Mouse (Mus musculus): ENCODE measurements around the gene Nhlh1. TPM values are rescaled to one million over a fixed set of nuclear protein-coding genes. Genes with fewer than 3 reads are reported as not detected.

Gene Nhlh1
- polyA plus RNA-seq (2017; shearing (Covaris generic)), result not detected

DNA sequence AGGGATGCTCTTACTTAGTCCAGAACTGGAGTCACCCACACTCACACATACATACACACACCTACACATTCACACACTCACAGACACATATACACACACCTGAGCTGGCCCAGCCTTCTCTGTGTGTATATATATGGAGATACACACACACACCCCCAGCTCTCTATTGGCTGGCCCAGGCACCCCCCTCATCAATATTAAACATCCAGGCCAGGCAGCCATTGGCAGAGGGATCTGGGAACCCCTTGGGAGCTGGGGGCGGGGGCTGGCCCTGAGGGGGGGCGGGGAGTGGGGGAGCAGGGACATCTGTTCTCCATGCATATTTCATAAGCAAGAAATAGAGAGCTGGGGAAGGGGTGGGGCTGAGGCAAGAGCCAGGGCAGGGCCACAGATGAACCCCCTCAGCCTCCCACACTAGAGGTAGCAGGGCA is at the start of gene Nhlh1:
Gene Nhlh1 (minus strand): TSS at position 83 of the 431 bp plus-strand sequence.

DNA sequence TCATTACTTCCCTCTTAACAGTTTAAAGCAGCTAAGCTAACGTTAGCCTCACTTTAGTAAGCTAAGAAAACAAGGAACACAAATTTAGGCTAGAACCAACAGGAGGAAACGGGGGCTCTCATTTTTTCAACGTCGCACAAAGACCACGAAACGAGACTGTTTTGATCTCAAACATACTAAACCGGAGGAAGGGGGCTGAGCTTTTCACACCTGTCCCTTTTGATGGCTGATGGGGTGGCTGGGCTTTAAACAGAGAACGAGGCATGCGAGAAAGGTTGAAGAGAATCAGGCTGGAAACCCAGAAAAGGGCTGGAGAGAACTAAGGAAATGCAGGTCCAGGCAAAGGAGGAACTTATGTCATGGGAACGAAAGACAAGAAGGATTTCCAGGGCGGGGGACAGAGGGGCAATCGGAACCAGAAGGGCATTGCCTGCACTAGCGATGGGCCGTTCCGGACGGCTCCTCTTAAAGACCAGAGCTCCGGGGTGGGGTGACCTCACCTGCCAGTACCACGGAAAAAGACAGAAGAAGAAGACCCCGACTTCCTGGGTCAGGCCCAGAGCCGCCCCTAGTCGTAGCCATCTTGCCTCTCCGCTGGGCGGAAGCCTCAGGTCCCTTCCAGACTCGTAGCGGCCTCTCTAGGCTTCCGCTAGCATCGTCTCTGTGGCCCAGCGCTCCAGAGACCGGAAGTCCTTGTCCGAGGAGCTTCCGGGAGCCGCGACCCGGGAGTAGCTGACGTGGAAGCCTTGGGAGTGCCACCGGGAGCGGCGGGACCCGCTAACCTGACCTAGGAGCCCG is 24.9 kb upstream of the Nhlh1 start, which contains the start of the genes Copa and Ncstn:
Gene Copa (plus strand): TSS at position 429 of the 798 bp plus-strand sequence.
Gene Ncstn (minus strand): TSS at position 695 of the 798 bp plus-strand sequence.

DNA sequence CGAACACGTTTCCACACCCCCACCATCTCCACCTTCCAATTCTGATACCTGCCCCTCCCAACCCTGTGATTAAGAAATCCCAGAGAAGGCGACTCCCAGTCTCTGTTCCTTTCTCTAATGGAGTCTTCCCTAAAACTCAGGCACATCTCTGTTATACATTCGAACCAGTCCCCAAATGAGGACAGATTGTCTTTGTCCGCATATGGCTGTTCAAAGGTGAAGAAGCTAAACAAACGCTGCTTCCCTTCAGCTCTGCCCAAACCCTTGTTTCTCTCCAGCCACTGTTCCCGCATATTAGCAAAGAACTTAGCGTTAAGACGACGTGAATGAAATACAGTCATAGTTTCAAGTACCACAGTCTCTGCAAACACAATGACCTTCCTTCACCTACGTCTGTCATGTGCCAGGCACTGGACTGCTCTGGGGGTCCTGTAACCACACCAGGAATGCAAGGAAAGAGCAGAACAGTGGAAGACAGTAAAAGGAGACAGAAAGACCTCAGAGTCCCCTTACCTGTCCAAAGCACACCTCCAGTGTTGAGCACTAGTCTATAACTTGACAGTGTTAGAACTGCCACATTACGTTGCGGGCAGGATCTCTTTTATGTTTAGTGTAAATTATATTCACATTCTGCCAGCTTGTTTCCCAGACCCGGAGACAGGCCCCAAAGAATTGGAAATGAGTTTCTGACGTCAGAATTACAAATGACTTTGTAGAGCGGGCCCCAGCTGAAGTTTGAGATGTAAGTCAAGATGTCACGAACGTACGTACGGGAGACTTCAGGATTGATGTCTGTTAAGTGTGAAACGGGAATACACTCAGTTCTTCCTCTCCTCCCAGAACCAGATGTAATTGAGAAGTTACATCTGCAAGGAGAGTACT is 28.7 kb downstream of the Nhlh1 start, which contains the start of gene Vangl2:
Gene Vangl2 (minus strand): TSS at position 51 of the 882 bp plus-strand sequence.

Other genes with a start within 250 kb of the Nhlh1 start
- 161 TPM for gene Cd84, start 217.9 kb downstream of the Nhlh1 start, polyA plus RNA-seq (2017; shearing (Covaris generic))
- 0.77 TPM for gene Gm10521, start 161.9 kb downstream of the Nhlh1 start, polyA plus RNA-seq (2017; shearing (Covaris generic))
- 582 TPM for gene Slamf6, start 140.1 kb downstream of the Nhlh1 start, polyA plus RNA-seq (2017; shearing (Covaris generic))
- gene Vangl2, start 29.1 kb downstream of the Nhlh1 start, polyA plus RNA-seq (2017; shearing (Covaris generic)), result 2.2 TPM
- 258 TPM for gene Copa, start 25.0 kb upstream of the Nhlh1 start, polyA plus RNA-seq (2017; shearing (Covaris generic))
- 165 TPM for gene Ncstn, start 25.2 kb upstream of the Nhlh1 start, polyA plus RNA-seq (2017; shearing (Covaris generic))
- 66.5 TPM for gene Pex19, start 69.2 kb upstream of the Nhlh1 start, polyA plus RNA-seq (2017; shearing (Covaris generic))
- 183 TPM for gene Dcaf8, start 90.5 kb upstream of the Nhlh1 start, polyA plus RNA-seq (2017; shearing (Covaris generic))
- 80.0 TPM for gene Pea15a, start 149.2 kb upstream of the Nhlh1 start, polyA plus RNA-seq (2017; shearing (Covaris generic))
- 0.15 TPM for gene Casq1, start 162.3 kb upstream of the Nhlh1 start, polyA plus RNA-seq (2017; shearing (Covaris generic))
- gene Atp1a4, start 200.8 kb upstream of the Nhlh1 start, polyA plus RNA-seq (2017; shearing (Covaris generic)), result not detected
- gene Igsf8, start 204.1 kb upstream of the Nhlh1 start, polyA plus RNA-seq (2017; shearing (Covaris generic)), result 26.3 TPM
- 0.22 TPM for gene Atp1a2, start 240.5 kb upstream of the Nhlh1 start, polyA plus RNA-seq (2017; shearing (Covaris generic))

All from CD4-positive, CD25-positive, alpha-beta regulatory T cell, adult 9 weeks (primary cell).